Mouse (Mus musculus): Measurements from ENCODE around the gene Lrrc26.

Lrrc26 gene

GRCm38 (mm10) chr2:25267241-25267640, 22.5 kb upstream of the Lrrc26 start:
- DNase-seq, result no peak

- DNase-seq, result no peak
Observed at GRCm38 (mm10) chr2:25267746-25268309, 21.9 kb upstream of the Lrrc26 start.

GRCm38 (mm10) chr2:25271827-25272511, 17.7 kb upstream of the Lrrc26 start, which contains the start of the genes Ssna1 and Anapc2:
TSS of gene Ssna1 (minus strand) at chr2:25272438.
TSS of gene Anapc2 (plus strand) at chr2:25272478.
- DNase-seq, result peak; percentile 97

DNA sequence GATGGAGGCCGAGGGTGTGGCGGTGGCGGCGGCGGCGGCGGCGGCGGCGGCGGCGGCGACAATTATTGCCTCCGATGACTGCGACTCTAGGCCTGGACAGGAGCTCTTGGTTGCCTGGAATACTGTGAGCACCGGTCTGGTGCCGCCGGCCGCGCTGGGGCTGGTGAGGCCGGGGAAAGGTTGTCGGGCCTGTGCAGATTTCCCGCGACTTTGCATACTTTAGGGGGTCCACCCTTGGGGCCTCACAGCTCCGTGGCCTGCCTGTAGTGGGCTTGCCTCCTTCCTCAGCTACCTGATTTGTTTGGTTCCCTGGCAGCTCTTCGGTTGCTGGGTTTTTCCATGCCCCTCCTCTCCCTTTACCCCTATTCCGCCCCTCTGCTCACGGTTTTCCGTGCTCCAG, 17.2 kb upstream of the Lrrc26 start:
- no peak for DNase-seq

DNA sequence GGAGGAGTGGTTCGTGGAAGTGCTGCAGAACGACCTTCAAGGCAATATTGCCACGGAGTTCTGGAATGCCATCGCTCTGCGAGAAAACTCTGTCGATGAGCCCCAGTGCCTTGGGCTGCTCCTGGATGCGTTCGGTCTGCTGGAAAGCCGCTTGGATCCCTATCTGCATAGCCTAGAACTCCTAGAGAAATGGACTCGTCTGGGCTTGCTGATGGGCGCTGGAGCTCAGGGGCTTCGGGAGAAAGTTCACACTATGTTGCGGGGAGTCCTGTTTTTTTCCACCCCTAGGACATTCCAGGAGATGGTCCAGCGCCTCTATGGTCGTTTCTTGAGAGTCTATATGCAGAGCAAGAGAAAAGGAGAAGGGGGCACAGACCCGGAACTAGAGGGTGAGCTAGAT, 16.7 kb upstream of the Lrrc26 start:
- DNase-seq, result no peak

DNA sequence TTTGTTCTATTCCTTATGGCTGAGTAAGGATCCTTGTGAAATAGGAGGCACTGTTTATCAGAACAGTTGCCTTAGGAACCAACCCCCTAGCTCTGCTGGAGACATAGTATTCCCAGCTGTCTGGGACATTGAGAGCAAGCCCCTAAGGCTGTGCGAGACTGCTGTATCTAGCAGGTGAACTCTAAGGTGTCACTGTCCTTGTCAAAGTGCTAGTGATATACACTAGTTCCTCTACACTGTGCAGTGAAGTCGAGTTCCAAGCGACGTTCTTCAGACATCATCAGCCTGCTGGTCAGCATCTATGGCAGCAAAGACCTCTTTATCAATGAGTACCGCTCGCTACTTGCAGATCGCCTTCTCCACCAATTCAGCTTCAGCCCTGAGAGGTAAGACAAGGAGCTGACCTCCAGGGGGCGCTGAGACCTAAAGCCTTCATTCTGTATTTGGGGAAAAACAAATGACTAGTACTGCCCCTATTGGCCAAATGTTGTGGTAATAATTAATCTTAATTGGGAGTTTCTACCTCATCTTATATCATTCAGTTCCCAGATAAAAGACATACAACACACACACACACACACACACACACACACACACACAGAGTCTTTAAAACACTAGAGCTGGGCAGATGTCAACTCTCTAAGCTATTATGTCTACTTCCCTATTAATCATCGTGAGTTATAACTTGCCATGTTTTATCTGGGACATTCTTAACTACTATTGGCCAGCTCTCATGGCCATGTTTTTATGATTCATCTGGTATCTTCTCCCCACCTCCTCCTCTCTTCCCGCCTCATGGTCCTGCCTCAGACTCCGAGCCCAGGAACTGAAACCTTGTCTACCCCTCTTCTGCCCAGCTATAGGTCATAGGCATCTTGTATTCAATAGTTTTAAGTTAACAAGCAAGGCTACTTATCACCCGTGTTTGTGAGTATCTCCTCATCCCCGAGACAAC, 10.5 kb upstream of the Lrrc26 start:
- peak; percentile 68 for DNase-seq

GRCm38 (mm10) chr2:25285551-25285950, 4.2 kb upstream of the Lrrc26 start:
- DNase-seq, result no peak

- no peak for DNase-seq
Observed at GRCm38 (mm10) chr2:25286314-25286713, 3.4 kb upstream of the Lrrc26 start.

GRCm38 (mm10) chr2:25286837-25287636, 2.7 kb upstream of the Lrrc26 start:
- no peak for DNase-seq

GRCm38 (mm10) chr2:25287927-25288649, 1.6 kb upstream of the Lrrc26 start, which contains the start of gene Tmem210:
TSS of gene Tmem210 (plus strand) at chr2:25288145.
- DNase-seq, result no peak

DNA sequence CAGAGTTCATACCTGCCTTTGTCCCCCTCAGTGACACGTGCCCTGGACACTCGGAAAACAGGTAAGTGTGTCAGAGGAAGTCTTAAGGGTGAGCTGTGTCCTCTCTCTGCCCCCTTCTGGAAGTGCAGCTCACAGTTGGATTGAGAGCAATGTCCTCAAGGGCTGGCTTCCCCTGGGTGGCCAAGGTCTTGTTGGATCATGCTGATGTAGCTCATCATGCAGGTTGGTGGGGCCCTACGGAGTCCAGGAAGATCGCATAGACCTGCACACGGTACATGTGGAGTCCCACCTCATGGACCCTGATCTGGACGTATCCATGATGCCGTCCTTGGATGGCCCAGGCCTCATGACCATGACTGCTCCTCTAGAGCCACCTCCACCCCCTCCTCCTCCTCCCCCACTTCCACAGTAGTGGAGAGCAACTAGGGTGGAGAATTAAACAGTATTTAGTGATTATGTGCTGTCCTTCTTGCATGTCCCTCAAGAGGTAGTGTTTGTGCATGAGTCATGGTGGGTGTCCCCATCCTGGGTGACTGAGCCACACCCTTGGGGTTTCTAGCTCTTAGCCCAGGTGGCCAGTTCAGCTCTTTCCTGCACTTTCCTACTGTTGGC, 875 bp upstream of the Lrrc26 start:
- DNase-seq, result no peak

DNA sequence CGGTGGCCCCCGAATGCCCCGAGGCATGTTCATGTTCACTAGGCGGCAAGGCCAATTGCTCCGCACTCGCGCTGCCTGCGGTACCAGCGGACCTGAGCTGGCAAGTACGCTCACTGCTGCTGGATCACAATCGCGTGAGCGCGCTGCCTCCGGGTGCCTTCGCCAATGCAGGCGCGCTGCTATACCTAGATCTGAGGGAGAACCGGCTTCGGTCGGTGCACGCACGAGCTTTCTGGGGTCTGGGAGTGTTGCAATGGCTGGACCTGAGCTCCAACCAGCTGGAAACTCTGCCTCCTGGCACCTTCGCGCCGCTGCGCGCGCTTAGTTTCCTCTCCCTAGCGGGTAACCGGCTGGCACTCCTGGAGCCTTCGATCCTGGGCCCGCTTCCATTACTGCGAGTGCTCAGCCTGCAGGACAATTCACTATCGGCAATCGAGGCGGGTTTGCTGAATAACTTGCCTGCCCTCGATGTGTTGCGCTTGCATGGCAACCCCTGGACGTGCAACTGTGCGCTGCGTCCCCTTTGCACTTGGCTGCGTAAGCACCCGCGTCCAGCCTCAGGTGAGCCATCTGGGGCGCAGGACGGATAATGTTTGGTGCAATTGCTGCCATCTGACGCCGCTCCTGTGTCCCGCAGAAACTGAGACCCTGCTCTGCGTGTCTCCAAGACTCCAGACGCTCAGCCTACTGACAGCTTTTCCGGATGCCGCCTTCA, 543 bp downstream of the Lrrc26 start:
- no peak for DNase-seq

DNA sequence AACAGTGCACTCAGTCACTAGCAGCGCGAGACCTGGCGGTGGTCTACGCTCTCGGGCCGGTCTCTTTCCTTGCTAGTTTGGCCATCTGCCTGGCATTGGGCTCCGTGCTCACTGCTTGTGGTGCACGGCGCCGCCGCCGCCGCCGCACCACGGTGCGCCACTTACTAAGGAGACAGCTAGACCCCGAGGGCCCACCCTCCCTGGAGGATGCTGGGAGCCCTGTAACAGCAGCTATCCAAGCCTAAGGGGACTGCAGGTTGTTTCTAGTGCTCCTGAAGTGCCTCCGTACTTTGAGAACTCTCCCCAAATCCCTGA, 1.1 kb downstream of the Lrrc26 start:
- no peak for DNase-seq

DNA sequence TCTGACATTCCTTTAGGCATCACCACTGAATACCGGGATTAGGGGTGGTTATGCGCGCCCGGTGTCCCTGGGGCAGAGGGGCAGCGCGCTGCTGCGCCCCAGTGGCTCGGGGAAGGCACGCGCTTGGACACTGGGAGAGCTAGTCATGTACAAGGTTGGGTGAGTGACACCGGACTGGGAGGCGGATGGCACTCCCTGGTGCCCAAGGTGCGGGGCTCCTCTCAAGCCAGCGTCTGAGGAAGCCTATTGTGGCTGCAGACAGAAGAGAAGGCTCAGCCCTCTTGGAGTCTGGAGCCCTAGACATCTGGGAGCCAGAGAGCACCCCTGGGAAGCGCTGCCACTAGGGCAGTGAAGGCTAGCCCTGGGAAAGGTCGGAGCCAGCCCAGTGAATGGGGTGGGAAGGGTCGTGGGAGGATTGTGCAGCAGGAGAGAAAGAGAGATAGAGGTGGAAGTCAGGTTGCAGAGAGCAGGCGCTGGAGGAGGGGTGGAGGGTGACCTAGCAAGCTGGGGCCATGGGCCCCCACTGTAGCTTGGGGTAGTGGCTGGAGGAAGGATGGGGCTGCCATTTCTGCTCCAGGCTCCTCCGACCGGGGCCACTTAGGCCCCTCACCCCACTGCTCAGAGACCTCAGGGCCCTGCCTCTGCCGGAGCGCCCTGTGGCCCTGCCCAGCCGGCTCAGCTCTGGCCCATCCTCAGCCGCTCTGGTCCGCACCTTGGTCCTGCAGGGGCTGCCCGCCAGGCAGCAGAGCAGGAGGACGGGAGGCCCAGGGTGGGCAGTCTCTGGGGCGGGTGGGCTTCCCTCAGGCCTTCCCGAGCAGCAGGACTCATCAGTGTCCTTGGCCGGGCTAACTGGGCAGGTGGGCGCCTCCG, 1.7 kb downstream of the Lrrc26 start:
- DNase-seq, result no peak

GRCm38 (mm10) chr2:25292054-25292544, 2.4 kb downstream of the Lrrc26 start:
- no peak for DNase-seq

DNA sequence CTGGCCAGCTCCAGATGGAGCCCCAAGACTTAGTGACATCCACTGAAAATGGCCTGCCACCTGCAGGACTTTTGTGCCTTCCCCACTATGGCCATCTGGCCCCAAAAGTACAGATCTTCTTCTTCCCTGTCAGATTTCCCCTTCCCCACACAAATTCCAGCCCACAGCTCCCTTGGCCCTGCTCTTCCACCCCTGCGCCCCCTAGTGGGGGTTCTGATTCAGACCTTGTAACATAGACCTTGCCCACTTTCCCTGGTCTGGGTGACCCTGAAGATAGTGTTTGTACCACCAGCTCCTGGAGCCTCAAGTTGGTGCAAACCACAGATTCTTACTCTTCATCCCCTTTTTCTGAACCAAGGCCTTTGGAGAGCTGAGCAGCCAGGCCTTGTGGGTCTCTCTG, 3.1 kb downstream of the Lrrc26 start:
- peak; percentile 63 for DNase-seq

- no peak for DNase-seq
Observed at GRCm38 (mm10) chr2:25293706-25294105, 4.0 kb downstream of the Lrrc26 start.

DNA sequence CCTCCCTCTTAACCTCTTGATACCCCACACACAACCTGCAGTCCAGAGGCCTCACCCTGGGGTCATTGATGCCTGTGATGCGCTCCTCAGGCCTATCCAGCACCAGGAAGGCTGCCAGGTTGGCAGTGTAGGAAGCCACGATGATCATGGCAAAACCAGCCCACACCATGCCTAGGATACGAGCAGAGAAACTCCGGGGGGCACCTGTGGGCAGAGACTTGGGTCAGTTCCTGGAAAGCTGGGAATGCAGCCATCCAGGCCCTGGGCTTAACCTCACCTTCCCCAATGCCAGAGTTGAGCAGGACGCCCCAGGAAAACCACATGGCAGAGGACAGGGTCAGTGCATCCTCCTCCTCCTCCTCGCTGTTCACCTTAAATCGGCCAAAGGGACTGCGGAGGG, 7.4 kb downstream of the Lrrc26 start:
- no peak for DNase-seq

DNA sequence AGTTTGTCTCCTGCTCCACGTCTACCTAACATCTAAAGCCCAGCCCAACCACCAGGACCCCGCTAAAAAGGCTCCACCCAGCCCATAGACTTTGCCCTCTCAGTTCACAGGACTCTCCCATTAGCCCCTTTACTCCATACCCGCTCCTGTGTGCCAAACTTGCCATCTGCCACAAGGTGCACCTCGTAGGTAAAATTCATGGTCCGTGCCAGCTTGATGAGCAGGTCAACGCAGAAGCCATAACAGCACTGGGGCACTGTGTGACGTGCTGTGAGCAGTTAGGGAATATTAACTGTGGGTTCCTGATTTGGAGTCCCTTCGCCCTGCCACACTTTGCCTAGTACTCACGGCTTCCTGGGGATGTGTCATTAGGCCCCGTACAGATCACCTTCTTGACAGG, 8.3 kb downstream of the Lrrc26 start:
- DNase-seq, result no peak

DNA sequence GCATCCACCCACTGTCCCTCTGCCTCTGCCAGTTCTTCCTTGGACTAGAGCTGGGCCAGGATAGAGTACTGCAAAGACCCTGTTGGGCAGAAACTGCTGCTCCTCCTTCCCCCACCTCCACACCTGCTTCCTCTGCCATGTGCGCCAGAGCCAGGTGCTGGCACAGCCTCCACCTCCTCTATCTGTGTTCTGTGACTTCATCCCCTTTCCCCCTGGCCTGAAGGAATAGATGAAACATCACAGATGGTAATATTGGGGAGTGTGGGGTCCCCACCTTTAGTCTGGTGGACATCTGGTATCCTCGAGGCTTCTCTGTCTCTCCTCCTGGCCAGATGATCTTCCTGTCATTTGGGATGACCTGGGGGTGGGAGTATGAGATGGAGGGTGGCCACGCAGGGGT, 13.7 kb downstream of the Lrrc26 start:
- no peak for DNase-seq
